Mouse (Mus musculus): ENCODE results near the gene Ier5.

- TF ChIP-seq CTCF (IDR thresholded peaks at IDR 0.05; ENCODE audit: low read depth, low read length): no peak
- no peak for TF ChIP-seq POLR2A (IDR thresholded peaks at IDR 0.05; ENCODE audit: borderline replicate concordance, low read depth, low read length)
These were observed 34.8 kb downstream of the Ier5 start for GRCm38 (mm10) chr1:155064649-155065048.

Data from bone marrow macrophage, adult 2 months (primary cell).